Mouse (Mus musculus) liver, embryonic 14.5 days (tissue): ENCODE data around the gene Fbxo24.

Source experiments
- CTCF ChIP-seq: IDR thresholded peaks from 2 replicates; pipeline ENCODE4 v1.5.1; 2016; ENCODE audit warnings: antibody characterized with exemption, low read depth, control low read depth
- EP300 ChIP-seq: IDR thresholded peaks from 2 replicates; pipeline ENCODE4 v1.6.1; 2016; ENCODE audit warnings: antibody characterized with exemption, low read depth

DNA sequence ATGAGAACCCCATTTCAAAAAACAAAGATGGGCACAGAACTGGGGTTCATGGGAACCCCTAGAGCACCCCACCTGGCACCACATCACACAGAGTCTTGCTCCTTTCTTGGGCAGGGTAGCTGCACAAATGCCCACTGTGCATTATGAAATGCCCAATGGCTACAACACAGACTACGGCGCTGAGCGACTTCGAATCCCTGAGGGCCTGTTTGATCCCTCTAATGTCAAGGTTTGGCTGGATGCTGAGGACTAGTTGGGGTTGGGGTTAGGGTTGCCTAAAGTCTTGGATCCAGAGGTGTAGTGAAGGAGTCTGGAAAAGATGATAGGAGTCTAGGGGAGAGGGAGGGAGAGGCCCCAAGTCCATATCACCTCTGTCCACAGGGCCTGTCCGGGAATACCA is 62.4 kb downstream of the Fbxo24 start:
- TF ChIP-seq CTCF (no peak), EP300 (no peak)
